Mouse (Mus musculus) C2C12 (cell line): Measurements from ENCODE around the gene Tmcc3.

Experiments used
- CTCF ChIP-seq: IDR thresholded peaks from one replicate; pipeline ENCODE4 v1.5.1; 2011; ENCODE audit not compliant: control insufficient read depth, insufficient read depth, insufficient read length
- MYOD1 ChIP-seq: IDR thresholded peaks from one replicate; pipeline ENCODE4 v1.6.1; 2011; ENCODE audit warnings: low read depth; ENCODE audit not compliant: control insufficient read depth, insufficient read length

DNA sequence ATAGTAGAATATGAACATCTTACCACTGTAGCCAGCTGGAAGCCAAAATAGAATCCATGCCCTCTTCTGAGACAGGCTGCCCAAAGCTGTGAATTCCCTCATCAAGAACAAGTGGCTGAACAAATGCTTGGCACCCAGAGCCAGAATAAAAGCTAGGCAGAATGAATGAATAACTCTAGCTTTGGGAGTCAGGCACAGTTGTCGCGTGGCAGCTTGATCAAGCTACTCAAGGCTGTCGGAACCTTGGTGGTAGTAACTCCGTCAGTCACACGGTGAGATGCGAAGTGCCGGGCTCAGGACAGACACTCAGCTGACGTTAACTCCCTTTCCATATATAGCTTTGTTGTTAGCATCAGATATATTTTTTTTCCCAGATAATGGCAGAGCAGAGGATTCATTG, 232.2 kb downstream of the Tmcc3 start:
- TF ChIP-seq CTCF (no peak), MYOD1 (no peak)
